Mouse (Mus musculus) stomach, embryonic 16.5 days (tissue): Measurements from ENCODE around the gene Acbd3. TPM values are rescaled to one million over a fixed set of nuclear protein-coding genes. Genes with fewer than 3 reads are reported as not detected.
A peak's percentile ranks its signal among the peaks of the same experiment; 100 is the strongest.

ENCODE experiments used
- ATAC-seq: fragments of 200-750 bp; cut with Nextera tagmentation; 2 replicates; pipeline ENCODE4 v1.8.0; 2017; ENCODE audit warnings: moderate number of reproducible peaks, moderate TSS enrichment; ENCODE audit not compliant: insufficient read depth, low FRiP score
- H3K27ac ChIP-seq: fragments of 300-500 bp; sonication (generic); 2 replicates; pipeline ENCODE4 v1.5.1; 2014; ENCODE audit warnings: low read length
- H3K27me3 ChIP-seq: fragments of 300-500 bp; sonication (generic); 2 replicates; pipeline ENCODE4 v1.6.1; 2014; ENCODE audit warnings: low read length, control low read depth, mixed read lengths; ENCODE audit not compliant: control insufficient read depth, insufficient read depth
- H3K36me3 ChIP-seq: fragments of 300-500 bp; sonication (generic); 2 replicates; pipeline ENCODE4 v1.6.1; 2014; ENCODE audit warnings: low read length; ENCODE audit not compliant: control insufficient read depth, insufficient read depth
- H3K4me1 ChIP-seq: fragments of 300-500 bp; sonication (generic); 2 replicates; pipeline ENCODE4 v1.6.1; 2014; ENCODE audit warnings: low read length, control low read depth, mixed read lengths; ENCODE audit not compliant: control insufficient read depth, insufficient read depth
- H3K4me2 ChIP-seq: fragments of 300-500 bp; sonication (generic); 2 replicates; pipeline ENCODE4 v1.6.1; 2014; ENCODE audit warnings: low read depth, low read length, mixed read lengths
- H3K4me3 ChIP-seq: fragments of 300-500 bp; sonication (generic); replicated peaks from 2 replicates; pipeline ENCODE4 v1.5.1; 2014; ENCODE audit warnings: mild to moderate bottlenecking, low read length
- H3K9ac ChIP-seq: fragments of 300-500 bp; sonication (generic); 2 replicates; pipeline ENCODE4 v1.6.1; 2014; ENCODE audit warnings: low read length
- H3K9me3 ChIP-seq: fragments of 300-500 bp; sonication (generic); replicated peaks from 2 replicates; pipeline ENCODE4 v1.6.1; 2016; ENCODE audit warnings: low read length, control low read depth; ENCODE audit not compliant: control insufficient read depth
- WGBS: fragments of 180-500 bp; shearing (Covaris S2); extraction: QIAGEN DNeasy Blood & Tissue Kit; methylation state at CpG from one replicate; pipeline ENCODE4 v1.1.7; 2014; 5-methylcytosine and 5-hydroxymethylcytosine counted together
- polyA plus RNA-seq: library from polyadenylated mRNA; unstranded; fragments of >200 nt; fragmentation: Nextera tagmentation; extraction: Ambion mirVana; gene quantifications from 2 replicates; pipeline ENCODE4 v1.2.1, GENCODE M21; 2015

Acbd3 gene
- polyA plus RNA-seq, 1 experiment from 2014 or later = 21.0 TPM

DNA sequence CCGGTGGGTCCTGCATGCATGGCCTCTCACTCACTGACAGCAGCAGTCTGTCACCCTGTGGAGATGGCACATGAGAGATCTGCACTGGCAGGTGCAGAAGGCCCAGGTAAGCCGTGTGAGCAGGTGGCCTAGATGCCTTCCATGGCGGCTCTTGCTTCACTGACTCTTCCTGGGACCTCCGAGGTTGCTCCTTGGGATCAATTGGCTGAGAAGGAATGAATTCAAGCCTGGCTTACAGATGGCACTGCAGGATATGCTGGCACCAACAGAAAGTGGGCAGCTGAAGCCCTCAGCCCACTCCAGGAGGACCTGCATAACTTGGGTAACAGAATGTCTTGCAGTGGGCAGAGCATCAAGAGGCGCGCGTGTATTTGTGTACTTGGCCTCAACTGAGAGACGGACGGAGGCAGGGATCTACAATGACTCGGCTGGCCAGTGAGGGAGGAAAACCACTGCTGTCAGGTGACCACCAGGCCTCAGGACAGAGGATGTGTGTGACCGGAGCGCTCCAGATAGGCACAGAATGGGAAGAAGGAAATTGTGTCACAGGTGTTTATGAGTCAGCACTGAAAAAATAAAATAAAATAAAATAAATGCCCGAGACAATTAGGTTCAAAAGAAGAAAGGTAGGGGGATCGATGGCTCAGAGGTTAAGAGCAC is 66.1 kb downstream of the Acbd3 start:
- Histone ChIP-seq H3K4me2 (no peak overlapping the region), H3K9me3 (no peaks in the 10 kb centered on the region), H3K9ac (no peak overlapping the region), H3K4me1 (0 out of 2 replicates have a peak, but pooled peaks cover 8% of the 10 kb centered on the region), H3K4me3 (no peak overlapping the region), H3K36me3 (no peaks in the 10 kb centered on the region), H3K27ac (no peak overlapping the region), H3K27me3 (no peaks in the 10 kb centered on the region)
- WGBS = 74% methylated on average over 14 of the region's 14 CpGs
- no peak for ATAC-seq

GRCm38 (mm10) chr1:180792814-180793213 is 67.0 kb downstream of the Acbd3 start:
- no peak for ATAC-seq
- H3K4me1 ChIP-seq = 0 out of 2 replicates have a peak, but pooled peaks cover 8% of the 10 kb centered on the region
- 77% methylated on average over 4 of the region's 4 CpGs for WGBS

GRCm38 (mm10) chr1:180793445-180794117 is 67.7 kb downstream of the Acbd3 start:
- Histone ChIP-seq H3K36me3 (no peaks in the 10 kb centered on the region), H3K27ac (no peak overlapping the region), H3K27me3 (no peaks in the 10 kb centered on the region), H3K4me2 (peak overlapping the region; percentile 76), H3K4me1 (0 out of 2 replicates have a peak, but pooled peaks cover 8% of the 10 kb centered on the region), H3K9me3 (no peaks in the 10 kb centered on the region), H3K4me3 (peak overlapping the region; percentile 42), H3K9ac (peak overlapping the region; percentile 66)
- WGBS = 9% methylated on average over 18 of the region's 18 CpGs
- ATAC-seq = peak; percentile 57; the same call in 1 of the 2 replicates

More at GRCm38 (mm10) chr1:180792814-180793213, 67.0 kb downstream of the Acbd3 start:
- H3K4me3 ChIP-seq = no peak overlapping the region
- H3K9ac ChIP-seq = no peak overlapping the region
- no peak overlapping the region for H3K27ac ChIP-seq
- no peak overlapping the region for H3K4me2 ChIP-seq
- no peaks in the 10 kb centered on the region for H3K9me3 ChIP-seq
- no peaks in the 10 kb centered on the region for H3K36me3 ChIP-seq
- no peaks in the 10 kb centered on the region for H3K27me3 ChIP-seq

DNA sequence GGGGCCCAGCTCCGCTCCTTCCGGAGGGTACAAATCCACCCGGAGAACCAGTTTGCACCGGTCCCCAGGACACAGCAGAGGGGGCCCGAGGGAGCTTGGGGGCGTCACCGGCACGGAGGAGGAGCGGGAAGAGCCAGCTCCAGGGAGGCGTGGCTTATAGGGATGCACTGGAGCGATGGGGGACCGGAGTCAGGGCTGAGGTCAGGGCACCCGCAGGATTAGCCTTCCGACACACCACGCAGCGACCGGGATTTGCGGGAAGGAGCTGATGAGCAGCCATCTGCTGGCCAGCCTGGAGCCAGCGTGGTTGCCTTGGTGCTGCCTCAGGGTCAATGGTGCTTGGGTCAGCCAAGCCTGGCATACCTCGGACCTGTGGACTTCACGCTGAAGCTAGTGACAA is 68.3 kb downstream of the Acbd3 start:
- 1% methylated on average over 21 of the region's 21 CpGs for WGBS
- peak; percentile 81 for ATAC-seq
- no peaks in the 10 kb centered on the region for H3K36me3 ChIP-seq

GRCm38 (mm10) chr1:180798660-180799059 is 72.8 kb downstream of the Acbd3 start:
- Histone ChIP-seq H3K9me3 (no peaks in the 10 kb centered on the region), H3K36me3 (peaks cover 22% of the 10 kb centered on the region), H3K4me2 (no peak overlapping the region), H3K4me3 (no peak overlapping the region), H3K27me3 (no peaks in the 10 kb centered on the region), H3K9ac (no peak overlapping the region), H3K27ac (no peak overlapping the region), H3K4me1 (0 out of 2 replicates have a peak, but pooled peaks cover 7% of the 10 kb centered on the region)
- ATAC-seq = no peak
- WGBS = 93% methylated on average over 5 of the region's 5 CpGs

More for the DNA sequence above, 68.3 kb downstream of the Acbd3 start:
- H3K27ac ChIP-seq = no peak overlapping the region
- H3K9me3 ChIP-seq = no peaks in the 10 kb centered on the region
- H3K4me3 ChIP-seq = peak overlapping the region; percentile 42
- H3K9ac ChIP-seq = peak overlapping the region; percentile 66
- peak overlapping the region; percentile 76 for H3K4me2 ChIP-seq
- H3K27me3 ChIP-seq = no peaks in the 10 kb centered on the region
- H3K4me1 ChIP-seq = 0 out of 2 replicates have a peak, but pooled peaks cover 8% of the 10 kb centered on the region

DNA sequence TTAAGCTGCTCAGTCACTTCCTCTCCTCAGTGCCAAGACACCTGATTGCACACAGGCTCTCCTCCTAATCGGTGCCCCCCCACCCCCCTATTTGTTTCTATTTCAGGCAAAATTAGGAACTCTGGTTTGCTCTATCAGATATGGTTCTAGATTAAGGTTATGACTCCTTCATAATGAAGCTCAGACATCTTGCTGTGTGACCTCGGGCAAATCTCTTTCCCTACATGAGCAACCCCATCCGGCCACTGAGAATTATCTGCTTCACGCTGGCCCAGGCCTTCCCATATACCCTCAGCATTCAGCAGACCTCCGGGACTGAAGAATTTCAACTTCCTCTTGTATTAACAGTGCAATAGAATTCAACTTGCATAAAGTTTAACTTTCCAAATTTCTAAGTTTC is 73.4 kb downstream of the Acbd3 start:
- Histone ChIP-seq H3K27me3 (no peaks in the 10 kb centered on the region), H3K4me3 (no peak overlapping the region), H3K4me1 (0 out of 2 replicates have a peak, but pooled peaks cover 1% of the 10 kb centered on the region), H3K9me3 (no peaks in the 10 kb centered on the region), H3K27ac (no peak overlapping the region), H3K36me3 (peaks cover 27% of the 10 kb centered on the region), H3K4me2 (no peak overlapping the region), H3K9ac (no peak overlapping the region)
- no peak for ATAC-seq
- 87% methylated on average over 5 of the region's 5 CpGs for WGBS

- Histone ChIP-seq H3K4me1 (no peaks in the 10 kb centered on the region), H3K9ac (no peak overlapping the region), H3K4me2 (no peak overlapping the region), H3K27ac (no peak overlapping the region), H3K27me3 (no peaks in the 10 kb centered on the region), H3K4me3 (no peak overlapping the region), H3K9me3 (no peaks in the 10 kb centered on the region), H3K36me3 (peaks cover 34% of the 10 kb centered on the region)
- WGBS = 96% methylated on average over 5 of the region's 5 CpGs
- ATAC-seq = no peak
Observed at GRCm38 (mm10) chr1:180800022-180800421, 74.2 kb downstream of the Acbd3 start.

- Histone ChIP-seq H3K36me3 (peaks cover 37% of the 10 kb centered on the region), H3K4me2 (no peak overlapping the region), H3K27ac (no peak overlapping the region), H3K9ac (no peak overlapping the region), H3K4me3 (no peak overlapping the region), H3K9me3 (no peaks in the 10 kb centered on the region), H3K4me1 (no peaks in the 10 kb centered on the region), H3K27me3 (no peaks in the 10 kb centered on the region)
- ATAC-seq = no peak
- WGBS = 58% methylated on average over 2 of the region's 2 CpGs
Observed at GRCm38 (mm10) chr1:180800814-180801213, 75.0 kb downstream of the Acbd3 start.

- no peak overlapping the region for H3K4me2 ChIP-seq
- WGBS = 62% methylated on average over 3 of the region's 3 CpGs
- H3K9ac ChIP-seq = no peak overlapping the region
- no peak for ATAC-seq
- no peaks in the 10 kb centered on the region for H3K27me3 ChIP-seq
- H3K4me3 ChIP-seq = no peak overlapping the region
- peaks cover 43% of the 10 kb centered on the region for H3K36me3 ChIP-seq
- no peak overlapping the region for H3K27ac ChIP-seq
- no peaks in the 10 kb centered on the region for H3K9me3 ChIP-seq
- no peaks in the 10 kb centered on the region for H3K4me1 ChIP-seq
Observed at GRCm38 (mm10) chr1:180801466-180801994, 75.7 kb downstream of the Acbd3 start.
